18 mouse cellular contexts compared by ENCODE assay signal in the genomic region with DNA sequence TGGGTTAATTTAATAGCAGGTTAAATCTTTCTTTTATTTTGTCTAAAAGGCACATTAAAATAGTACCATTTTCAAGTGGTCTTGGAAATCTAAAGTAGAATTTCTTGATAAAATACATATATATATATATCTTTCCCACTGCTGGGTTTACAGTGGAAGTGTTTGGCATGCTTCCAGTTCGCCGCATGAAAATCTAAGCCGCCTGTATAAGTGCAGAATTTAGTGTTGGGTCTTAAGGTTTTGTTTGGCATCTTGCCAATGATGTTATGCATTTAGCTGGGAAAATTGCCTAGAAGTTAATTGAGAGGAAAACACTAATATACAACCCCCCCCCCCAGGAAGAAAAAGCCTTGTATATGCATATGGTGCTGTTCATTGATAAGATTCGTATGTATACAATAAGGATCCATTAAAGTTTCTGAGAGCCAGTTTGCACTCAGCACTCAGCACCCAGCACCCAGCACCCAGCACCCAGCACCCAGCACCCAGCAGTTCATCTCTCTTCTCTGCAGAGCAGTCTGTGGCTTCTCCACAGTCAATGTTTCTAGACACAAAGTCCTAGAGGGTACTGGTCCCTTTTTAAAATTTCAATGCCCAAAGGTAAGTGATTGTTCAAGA.
A peak's percentile ranks its signal among the peaks of the same experiment; 100 is the strongest.
DNase-seq lines count a peak whose midpoint lies in the region; ATAC-seq lines count a peak whose summit lies in the region.
"Had no signal": no experiment of that assay in that cellular context is flagged by ENCODE, and none has a peak within 500 bp of the region (broad histone marks: within the 10 kb centered on the region; RNA-seq: fewer than 3 reads in every experiment).

No protein-coding gene starts in this region.

- no peak overlapping the region for H3K9ac ChIP-seq in neural tube, embryonic 14.5 days (replicated peaks; ENCODE audit: low read depth, low read length)
- H3K9ac ChIP-seq in intestine, embryonic 15.5 days = no peak overlapping the region
- H3K9ac ChIP-seq: heart, embryonic 13.5 days had no signal

- H3K4me2 ChIP-seq in neural tube, embryonic 14.5 days (ENCODE audit: low read depth, low read length) = no peak overlapping the region
- no peak overlapping the region for H3K4me2 ChIP-seq in intestine, embryonic 15.5 days (replicated peaks)
- H3K4me2 ChIP-seq: heart, embryonic 13.5 days had no signal

- H3K4me1 ChIP-seq in neural tube, embryonic 14.5 days (ENCODE audit: control insufficient read depth, insufficient read depth, low read length) = no peaks in the 10 kb centered on the region
- no peaks in the 10 kb centered on the region for H3K4me1 ChIP-seq in intestine, embryonic 15.5 days (replicated peaks)
- H3K4me1 ChIP-seq: megakaryocyte, embryonic 14.5 days had no signal

- H3K4me3 ChIP-seq in neural tube, embryonic 14.5 days (ENCODE audit: low read depth, low read length) = no peak overlapping the region
- no peak overlapping the region for H3K4me3 ChIP-seq in intestine, embryonic 15.5 days (replicated peaks)
- H3K4me3 ChIP-seq: heart, embryonic 13.5 days; left cerebral cortex, adult 2 months; megakaryocyte, embryonic 14.5 days had no signal

- peak; percentile 60; the same call in 1 of the 2 replicates for ATAC-seq in neural tube, embryonic 14.5 days (ENCODE audit: low read depth)
- ATAC-seq in intestine, embryonic 15.5 days = no peak

- no peaks in the 10 kb centered on the region for H3K9me3 ChIP-seq in neural tube, embryonic 14.5 days (ENCODE audit: control insufficient read depth, low read length)
- H3K9me3 ChIP-seq in intestine, embryonic 15.5 days = no peaks in the 10 kb centered on the region
- H3K9me3 ChIP-seq: heart, embryonic 13.5 days had no signal

- peak; percentile 16 to 22 for DNase-seq in cerebellum, postnatal 10 days
- no peak for DNase-seq in cerebellum, adult 11 months
- peak; percentile 9 for DNase-seq in left cerebral cortex, postnatal 4 days
- no peak for DNase-seq in left cerebral cortex, postnatal 36 days (ENCODE audit: low spot score in 2 of 2)
- no peak for DNase-seq in neural tube, embryonic 10.5 days (ENCODE audit: extremely low spot score, low spot score)
- no peak for DNase-seq in frontal cortex, postnatal 25 days (ENCODE audit: low spot score in 2 of 2)
- DNase-seq: adrenal gland, postnatal 14 days; cerebellum, adult 9-10 months; heart, postnatal 4 days; kidney, adult 18-20 months; liver; lung, adult 18-20 months; thymus, adult 2 months had no signal

- WGBS in neural tube, embryonic 14.5 days = 46% methylated on average over 4 of the region's 4 CpGs
- 44% methylated on average over 4 of the region's 4 CpGs for WGBS in intestine, embryonic 15.5 days

- H3K27me3 ChIP-seq in neural tube, embryonic 14.5 days (ENCODE audit: control insufficient read depth, insufficient read depth, low read length) = no peaks in the 10 kb centered on the region
- no peaks in the 10 kb centered on the region for H3K27me3 ChIP-seq in intestine, embryonic 15.5 days (replicated peaks)
- H3K27me3 ChIP-seq: heart, embryonic 13.5 days; megakaryocyte, embryonic 14.5 days had no signal

- no peak overlapping the region for H3K27ac ChIP-seq in neural tube, embryonic 14.5 days (ENCODE audit: low read depth, low read length)
- no peak overlapping the region for H3K27ac ChIP-seq in intestine, embryonic 15.5 days
- H3K27ac ChIP-seq: heart, embryonic 13.5 days; left cerebral cortex, adult 2 months had no signal

- intact Hi-C loops in left cerebral cortex, postnatal 4 days (cut with DNase I) = loop anchor here (10.0 kb wide), 1 partner anchor 128 kb away; no protein-coding TSS in a partner anchor
- intact Hi-C loops in left cerebral cortex, postnatal 36 days (cut with DNase I) = no loop called here

- H3K36me3 ChIP-seq in neural tube, embryonic 14.5 days (ENCODE audit: control insufficient read depth, insufficient read depth, low read length) = no peaks in the 10 kb centered on the region
- no peaks in the 10 kb centered on the region for H3K36me3 ChIP-seq in intestine, embryonic 15.5 days
- H3K36me3 ChIP-seq: heart, embryonic 13.5 days had no signal

Comparison
In these comparisons a context has a peak if more than half of its experiments do, and no peak if none do; other contexts are left out.
1. DNase-seq: peak in cerebellum, postnatal 10 days (2 of 2) and left cerebral cortex, postnatal 4 days (single experiment); none in cerebellum, adult 11 months (single experiment), left cerebral cortex, postnatal 36 days (0 of 2), neural tube, embryonic 10.5 days (single experiment) and frontal cortex, postnatal 25 days (0 of 2).